Mouse (Mus musculus) cerebellum, adult 18-20 months (tissue): ENCODE data around the gene Sipa1.

Experiments
- DNase-seq, 2 experiments: peaks; one replicate each; pipeline ENCODE4 v3.0.0; 2021

Gene Sipa1

DNA sequence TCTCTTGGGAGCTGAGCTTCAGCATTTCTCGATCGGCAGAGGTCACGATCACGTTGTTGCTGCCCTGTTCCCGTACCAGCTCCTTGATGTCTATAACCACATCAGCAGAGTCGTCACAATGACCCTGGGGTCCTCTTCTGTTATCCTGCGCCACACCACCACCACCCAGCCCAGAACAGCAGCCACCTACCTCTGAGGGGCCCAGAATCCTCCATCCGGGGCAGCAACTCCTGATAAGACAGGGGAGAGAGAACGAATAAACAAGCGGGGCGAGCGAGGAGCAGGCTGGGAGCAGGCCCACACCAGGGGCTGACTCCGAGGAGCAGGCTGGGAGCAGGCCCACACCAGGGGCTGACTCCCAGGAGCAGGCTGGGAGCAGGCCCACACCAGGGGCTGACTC lies 22.9 kb upstream of the Sipa1 start:
- no peak for DNase-seq

DNA sequence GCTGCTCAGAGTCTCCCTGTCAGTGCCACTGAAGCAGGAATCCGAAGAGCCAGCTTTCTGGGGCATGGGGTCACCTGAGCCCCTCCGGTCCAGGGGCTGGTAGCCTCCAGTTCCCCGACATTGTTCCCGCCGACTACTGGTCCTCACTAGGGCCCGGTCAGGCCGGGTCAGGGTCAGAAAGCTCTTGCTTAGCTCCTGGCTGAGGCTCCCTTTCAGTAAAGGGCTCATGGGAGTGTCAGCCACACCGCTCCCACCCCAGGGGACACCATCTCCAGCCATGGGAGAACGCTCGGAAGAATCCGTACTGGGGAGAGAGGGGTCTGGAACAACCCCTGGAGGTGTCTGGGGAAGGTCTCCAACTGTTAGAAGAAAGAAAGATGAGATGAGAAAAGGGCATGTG lies 22.4 kb upstream of the Sipa1 start:
- DNase-seq = no peak

GRCm38 (mm10) chr19:5685431-5685830 lies 21.9 kb upstream of the Sipa1 start:
- no peak for DNase-seq

GRCm38 (mm10) chr19:5684985-5685384 lies 21.5 kb upstream of the Sipa1 start:
- DNase-seq = no peak

DNA sequence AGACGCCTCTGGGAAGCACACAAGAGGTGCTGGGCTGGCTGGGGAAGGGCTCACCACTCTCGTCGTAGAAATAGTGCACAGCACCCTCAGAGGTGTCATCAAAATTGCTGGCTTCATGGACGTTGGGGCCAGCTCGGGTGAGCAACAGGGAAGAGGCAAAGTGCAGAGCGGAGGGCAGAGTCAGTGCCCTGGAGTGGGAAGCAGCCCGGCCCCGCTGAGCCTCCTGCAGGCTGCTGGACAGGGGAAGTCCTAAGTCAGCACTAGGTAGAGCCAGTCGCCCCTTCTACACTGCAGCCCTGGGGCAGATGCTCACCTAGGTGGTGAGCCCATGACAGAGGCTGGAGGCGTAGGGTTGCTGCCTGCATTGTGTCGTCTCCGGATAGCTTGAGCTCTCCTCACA lies 20.7 kb upstream of the Sipa1 start:
- no peak for DNase-seq

GRCm38 (mm10) chr19:5680432-5680831 lies 16.9 kb upstream of the Sipa1 start:
- DNase-seq = no peak

GRCm38 (mm10) chr19:5668372-5668771 lies 4.9 kb upstream of the Sipa1 start:
- DNase-seq = no peak

- no peak for DNase-seq
These were observed 2.9 kb upstream of the Sipa1 start for GRCm38 (mm10) chr19:5666386-5666785.

GRCm38 (mm10) chr19:5665465-5665864 lies 2.0 kb upstream of the Sipa1 start:
- no peak for DNase-seq

DNA sequence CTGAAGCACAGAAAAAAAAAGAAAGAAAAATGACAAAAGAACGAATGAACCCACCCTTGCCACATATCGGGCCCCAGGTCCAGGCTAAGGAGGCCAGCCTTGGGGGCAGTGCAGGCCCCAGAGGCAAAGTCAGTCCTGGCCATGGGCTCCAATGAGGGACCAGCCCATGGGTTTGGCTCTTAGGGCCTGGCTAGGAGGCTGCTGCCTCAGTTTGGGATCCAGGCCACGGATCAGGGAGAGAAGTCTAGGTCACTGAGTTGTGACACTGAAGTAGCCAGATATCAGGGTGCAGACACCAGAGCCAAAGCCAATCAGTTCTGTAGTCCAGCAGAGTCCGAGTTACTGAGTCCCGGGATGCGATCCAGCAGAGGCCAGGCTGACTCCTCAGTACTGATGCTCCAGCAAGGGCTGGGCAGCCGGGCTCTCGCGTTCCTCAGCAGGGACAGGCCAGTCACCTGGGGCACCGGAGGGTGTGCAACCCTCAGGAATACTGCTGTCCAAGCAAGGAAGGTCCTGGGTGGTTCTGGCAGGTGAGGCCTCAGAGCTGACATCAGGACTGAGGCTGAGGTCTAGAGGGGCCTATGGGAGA lies 1.3 kb upstream of the Sipa1 start:
- no peak for DNase-seq

DNA sequence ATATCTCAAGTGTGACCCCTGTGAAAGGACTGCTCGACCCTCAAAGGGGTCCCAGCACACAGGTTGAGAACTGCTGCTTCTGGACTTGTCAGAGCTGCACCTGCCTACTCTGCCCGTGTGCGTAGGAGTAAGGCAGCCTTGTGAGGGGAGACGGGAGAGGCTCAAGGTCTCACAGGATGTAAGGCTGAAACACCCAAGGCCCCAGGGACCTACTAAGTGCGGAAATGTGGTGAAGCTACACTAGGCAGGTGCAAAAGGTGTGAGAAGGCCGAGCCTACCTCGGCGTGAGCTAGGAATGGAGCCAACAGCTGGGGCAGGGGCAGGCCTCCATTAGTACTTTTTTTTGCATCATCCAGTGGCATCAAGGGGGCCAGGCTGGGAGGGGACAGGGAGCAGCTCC lies 1.2 kb downstream of the Sipa1 start:
- no peak for DNase-seq

DNA sequence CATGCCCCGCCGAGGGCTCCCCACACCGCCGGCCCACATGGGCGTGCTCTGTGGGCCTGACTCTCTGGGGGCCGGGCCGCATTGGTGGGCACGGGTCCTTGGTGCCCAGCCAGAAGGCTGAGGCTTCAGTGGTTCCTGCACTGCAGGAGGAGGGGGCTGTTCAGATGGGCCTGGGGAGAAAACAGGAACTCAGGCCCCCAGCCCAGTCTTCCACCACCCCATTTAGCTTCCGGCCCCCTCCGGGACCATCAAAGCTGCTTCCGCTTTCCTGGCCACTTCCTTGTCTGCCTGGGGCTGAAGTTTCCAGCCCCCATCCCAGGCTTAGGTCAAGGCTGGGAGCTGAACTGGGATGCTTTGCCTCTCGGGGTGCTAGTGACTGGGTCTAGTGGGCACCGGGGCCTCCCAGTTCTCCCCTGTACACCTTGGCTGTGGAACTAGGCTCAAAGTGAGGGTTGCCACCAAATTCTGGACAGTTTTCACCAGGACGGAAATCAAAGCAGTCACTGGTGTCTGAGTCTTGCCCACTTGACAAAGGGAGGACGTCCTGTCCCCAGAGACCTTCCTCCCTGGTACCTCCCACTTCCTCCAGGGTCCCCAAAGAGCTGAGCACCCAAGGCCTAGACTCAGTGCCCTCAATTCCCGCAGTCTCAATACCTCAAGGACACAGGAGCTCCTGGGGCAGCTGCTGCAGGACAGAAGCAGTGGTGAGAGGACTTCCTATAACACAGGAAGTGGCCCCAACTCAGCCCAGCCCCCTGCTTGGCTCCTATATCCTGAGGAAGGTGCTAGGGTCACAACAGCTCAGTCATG lies 2.4 kb downstream of the Sipa1 start:
- DNase-seq = no peak

GRCm38 (mm10) chr19:5654720-5655298 lies 8.7 kb downstream of the Sipa1 start:
- DNase-seq = no peak

DNA sequence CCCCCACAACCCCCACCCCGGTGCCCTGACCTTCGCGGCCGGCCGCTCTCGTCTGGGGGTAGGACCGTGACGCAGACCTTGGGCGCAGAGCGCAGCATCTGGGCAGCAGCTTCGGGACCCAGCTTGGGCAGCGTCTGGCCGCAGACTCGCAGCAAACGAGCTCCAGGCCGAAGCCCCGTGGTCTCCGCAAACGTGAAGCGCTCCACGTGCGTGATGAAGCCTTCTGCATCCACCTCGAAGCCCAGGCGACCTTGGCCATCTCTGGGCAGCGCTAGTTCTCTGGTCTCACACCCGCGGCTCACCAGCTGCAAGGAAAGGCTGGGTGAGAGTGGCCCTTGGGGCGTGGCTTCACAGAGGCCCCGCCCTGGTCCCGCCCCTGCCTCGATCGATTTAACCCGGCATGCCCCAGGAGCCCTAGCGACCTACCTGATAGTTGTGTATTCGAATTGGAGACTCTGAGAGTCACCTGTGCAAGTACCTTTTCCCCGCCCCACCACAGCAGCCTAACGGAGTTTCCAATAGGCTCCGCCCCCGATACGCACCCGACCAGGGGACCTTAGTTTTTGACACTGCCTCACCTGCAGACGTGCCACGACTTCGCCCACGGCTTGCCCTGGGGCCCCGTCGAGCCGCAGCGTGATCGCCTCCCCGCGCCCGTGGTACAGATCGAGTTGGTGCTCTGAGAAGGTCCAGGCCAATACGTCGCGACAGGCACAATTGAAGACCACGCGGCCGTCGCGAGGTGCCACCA lies 9.4 kb downstream of the Sipa1 start:
- DNase-seq = no peak

DNA sequence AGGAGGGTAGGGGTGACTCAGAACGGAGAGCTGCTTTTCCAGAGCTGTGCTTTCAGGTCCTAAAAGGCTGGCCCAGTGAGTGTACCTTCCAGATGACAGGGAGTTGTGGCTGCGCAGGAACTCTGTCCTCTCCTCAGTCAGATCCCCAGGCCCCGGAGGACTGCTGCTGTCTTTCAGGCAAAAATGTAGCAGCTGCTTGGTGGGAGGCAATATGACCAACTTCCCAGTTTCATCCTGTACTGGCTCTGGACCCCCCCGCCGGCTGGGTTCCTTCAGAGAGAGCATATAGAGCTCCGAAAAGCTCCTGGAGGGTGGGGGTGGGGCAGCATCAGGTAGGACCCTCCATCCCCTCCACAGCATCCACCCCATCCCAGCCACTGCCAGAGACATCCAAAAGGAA lies 10.9 kb downstream of the Sipa1 start:
- no peak for DNase-seq

DNA sequence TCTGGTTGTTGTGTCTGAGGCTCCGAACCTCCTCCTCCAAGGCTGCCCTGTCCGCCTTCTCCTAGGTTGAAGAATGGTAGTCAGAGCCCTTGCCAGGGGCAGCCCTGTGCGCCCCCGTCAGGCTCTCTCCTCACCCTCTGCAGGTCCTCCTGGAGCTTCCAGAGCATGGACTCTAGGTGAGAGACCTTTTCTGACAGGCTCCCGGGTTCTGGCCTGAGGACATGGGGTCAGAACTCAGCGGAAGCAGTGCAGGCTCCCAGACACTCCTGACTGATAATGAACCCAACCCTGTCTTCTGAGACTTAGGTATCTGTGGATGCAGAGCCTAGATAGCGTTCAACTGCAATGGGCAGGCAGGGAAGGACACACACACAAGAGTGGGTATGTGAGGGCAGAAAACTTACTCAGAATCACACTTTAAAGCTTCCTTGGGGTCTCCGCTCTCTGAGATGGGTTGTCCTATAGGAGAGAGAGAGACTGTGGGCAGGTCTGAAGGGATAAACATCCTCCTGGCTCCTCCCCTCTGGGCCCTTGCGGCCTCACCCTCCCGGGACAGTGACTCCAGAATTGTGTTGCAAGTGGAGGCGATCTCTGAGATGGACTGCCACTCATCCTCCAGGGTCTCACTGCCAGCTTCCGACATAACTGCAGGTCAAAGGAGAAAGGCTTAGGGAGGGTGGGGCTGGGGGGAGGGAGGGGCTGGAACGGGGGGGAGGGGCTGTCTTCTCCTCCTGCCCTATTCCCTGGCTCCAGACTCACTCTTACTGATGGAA lies 11.8 kb downstream of the Sipa1 start:
- DNase-seq = no peak

- no peak for DNase-seq
These were observed 14.2 kb downstream of the Sipa1 start for GRCm38 (mm10) chr19:5649298-5649741.

GRCm38 (mm10) chr19:5648401-5649297 lies 14.9 kb downstream of the Sipa1 start:
- peak; percentile 59 to 69 for DNase-seq

GRCm38 (mm10) chr19:5647791-5648190 lies 15.7 kb downstream of the Sipa1 start:
- no peak for DNase-seq

GRCm38 (mm10) chr19:5646731-5647330 lies 16.7 kb downstream of the Sipa1 start:
- no peak for DNase-seq

- no peak for DNase-seq
These were observed 18.2 kb downstream of the Sipa1 start for GRCm38 (mm10) chr19:5645280-5645679.
